Mouse (Mus musculus) ES-E14 (cell line): ENCODE data around the gene Cdk13.
A peak's percentile ranks its signal among the peaks of the same experiment; 100 is the strongest.

Experiments
- CHD2 ChIP-seq: IDR thresholded peaks from 2 replicates; pipeline ENCODE4 v1.6.1; 2014; ENCODE audit warnings: mild to moderate bottlenecking, low read depth, low read length, inconsistent platforms
- HCFC1 ChIP-seq: IDR thresholded peaks from 2 replicates; pipeline ENCODE4 v1.6.1; 2012; ENCODE audit warnings: low read length, inconsistent platforms, borderline replicate concordance; ENCODE audit not compliant: insufficient read depth
- MAFK ChIP-seq: IDR thresholded peaks from 2 replicates; pipeline ENCODE4 v1.6.1; 2014; ENCODE audit warnings: mild to moderate bottlenecking, low read depth, low read length, inconsistent platforms; ENCODE audit not compliant: insufficient read depth
- ZC3H11A ChIP-seq: IDR thresholded peaks from 2 replicates; pipeline ENCODE4 v1.6.1; 2012; ENCODE audit warnings: low read depth, mild to moderate bottlenecking, inconsistent platforms, low read length, borderline replicate concordance

DNA sequence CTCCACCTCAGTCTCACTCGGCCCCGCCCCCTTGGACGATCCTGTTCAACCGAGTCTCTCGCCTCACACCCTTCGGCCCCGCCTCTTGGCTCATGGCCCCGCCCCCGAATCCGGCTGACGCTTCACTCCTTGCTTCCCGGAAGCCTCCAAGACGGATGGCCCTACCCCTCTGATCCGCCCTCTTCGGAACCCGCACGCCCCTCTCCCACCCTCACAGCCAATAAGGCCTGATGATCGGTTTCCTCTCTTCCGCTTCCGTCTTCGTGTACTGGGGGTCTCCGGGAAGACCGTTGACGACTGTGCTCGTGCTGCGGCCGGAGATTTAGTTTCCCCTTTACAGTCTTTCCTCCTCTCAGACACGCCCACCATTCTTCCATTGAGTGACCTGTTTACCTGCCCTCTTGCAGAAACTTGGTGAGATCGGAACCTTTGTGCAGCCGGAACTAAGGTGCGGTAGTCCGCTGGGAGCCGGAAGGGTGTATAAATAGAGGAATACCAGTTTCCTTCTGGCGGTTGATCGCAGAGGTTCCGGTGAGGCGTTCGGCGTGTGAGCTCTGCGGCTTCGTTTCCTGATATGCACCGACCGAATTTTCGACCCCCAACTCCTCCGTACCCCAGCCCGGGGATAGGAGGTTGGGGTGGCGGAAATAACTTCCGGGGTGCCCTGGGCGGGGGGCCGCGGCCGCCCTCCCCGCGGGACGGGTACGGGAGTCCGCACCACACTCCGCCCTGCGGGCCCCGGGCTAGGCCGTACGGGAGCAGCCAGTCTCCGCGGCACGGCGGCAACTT is 109.8 kb downstream of the Cdk13 start, which contains the start of the genes Mplkip and Sugct:
- TF ChIP-seq MAFK: 0 out of 2 replicates have a peak, but pooled peaks have one; percentile 35
- TF ChIP-seq CHD2: peak; percentile 55
- TF ChIP-seq HCFC1: peak; percentile 84
- no peak for TF ChIP-seq ZC3H11A
